Mouse (Mus musculus) C2C12 (cell line): ENCODE results near the gene 1700025G04Rik.

Experiments used
- CTCF ChIP-seq: IDR thresholded peaks from one replicate; pipeline ENCODE4 v1.5.1; 2011; ENCODE audit not compliant: control insufficient read depth, insufficient read depth, insufficient read length
- MYOD1 ChIP-seq: IDR thresholded peaks from one replicate; pipeline ENCODE4 v1.6.1; 2011; ENCODE audit warnings: low read depth; ENCODE audit not compliant: control insufficient read depth, insufficient read length

- no peak for TF ChIP-seq MYOD1
- TF ChIP-seq CTCF: no peak
Measured at GRCm38 (mm10) chr1:151926826-151927225, 163.1 kb downstream of the 1700025G04Rik start.
